Comparison of ENCODE assay signal across 9 mouse cellular contexts in the genomic region with DNA sequence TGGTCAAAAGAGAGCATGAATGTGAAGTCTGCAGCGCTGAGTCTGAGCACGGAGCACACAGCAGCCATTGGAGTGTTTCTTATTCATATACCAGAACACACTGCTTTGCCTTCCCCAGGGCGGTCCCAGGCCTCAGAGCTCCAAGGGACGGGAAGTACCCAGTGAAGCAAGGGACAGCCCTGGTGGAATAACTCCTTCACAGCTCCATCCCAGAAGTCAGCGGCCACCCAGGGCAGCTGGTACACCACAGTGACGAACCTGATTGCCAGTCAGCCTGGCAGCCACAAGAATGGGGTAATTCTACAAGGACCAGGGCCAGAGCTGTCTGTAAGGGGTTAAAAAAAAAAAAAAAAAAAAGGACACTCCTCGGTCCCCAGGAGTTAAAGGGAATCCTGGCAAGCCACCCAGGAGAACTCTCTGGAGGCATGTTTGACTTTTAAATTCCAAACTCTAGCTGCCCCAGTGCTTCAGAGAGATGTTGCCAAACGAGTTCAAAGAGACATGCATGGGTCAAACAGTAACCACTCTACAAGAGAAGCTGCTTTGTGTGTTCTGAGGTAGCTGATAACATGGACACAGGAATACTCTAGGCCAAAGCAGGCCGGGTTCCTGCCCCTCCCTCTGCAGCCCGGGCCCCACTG. TPM values are rescaled to one million over a fixed set of nuclear protein-coding genes. Genes with fewer than 3 reads are reported as not detected.
DNase-seq lines count a peak whose midpoint lies in the region.
"Had no signal": no experiment of that assay in that cellular context is flagged by ENCODE, and none has a peak within 500 bp of the region (broad histone marks: within the 10 kb centered on the region; RNA-seq: fewer than 3 reads in every experiment).

No protein-coding gene starts in this region.

- intact Hi-C loops in left cerebral cortex, postnatal 25 days (cut with DNase I): no loop called here

- DNase-seq in 3134 (ENCODE audit: extremely low read depth, insufficient read length, low spot score) (peak; percentile 56), NIH3T3 (ENCODE audit: low read depth) (peak; percentile 54)
- peak; percentile 72 to 85 for DNase-seq in kidney, adult 8-10 months
- peak; percentile 74 to 82 for DNase-seq in lung, adult 18-20 months
- no peak for DNase-seq in thymus, postnatal 25 days
- no peak for DNase-seq in spleen, postnatal 36 days (ENCODE audit: low spot score in 2 of 2)
- DNase-seq in left cerebral cortex, postnatal 25 days (ENCODE audit: low spot score in 2 of 2): no peak
- DNase-seq in ovary, postnatal 10 days (ENCODE audit: low spot score): no peak
- DNase-seq: thymus, postnatal 14 days had no signal

RNA-seq across cellular contexts. Expression of a gene that starts 15.4 kb away (rescaled TPM):
- total RNA-seq in left cerebral cortex, postnatal 25 days (2021): 1 to 10 TPM; 5.6 to 5.7 TPM

RNA-seq across cellular contexts. Expression of a gene that starts 26.8 kb away (rescaled TPM):
- total RNA-seq in left cerebral cortex, postnatal 25 days (2021): under 1 TPM; 0.18 to 0.32 TPM

Comparison
In these comparisons a context has a peak if more than half of its experiments do, and no peak if none do; other contexts are left out.
1. DNase-seq: peak in 3134 (single experiment), NIH3T3 (single experiment), kidney, adult 8-10 months (2 of 2) and lung, adult 18-20 months (2 of 2); none in thymus, postnatal 25 days (single experiment), spleen, postnatal 36 days (0 of 2), left cerebral cortex, postnatal 25 days (0 of 2) and ovary, postnatal 10 days (single experiment).